Mouse (Mus musculus) midbrain, embryonic 11.5 days (tissue): ENCODE results near the gene Cox6a1. TPM values are rescaled to one million over a fixed set of nuclear protein-coding genes. Genes with fewer than 3 reads are reported as not detected.
"Not testable (repeated sequence)": the region's sequence is repeated elsewhere in the genome, so short reads cannot be mapped to it uniquely, and the experiment has no call there.

Source experiments
- ATAC-seq: fragments of 200-750 bp; cut with Nextera tagmentation; 2 replicates; pipeline ENCODE4 v1.8.0; 2017; ENCODE audit warnings: moderate TSS enrichment, moderate library complexity; ENCODE audit not compliant: low FRiP score
- DNase-seq: peaks from one replicate; pipeline ENCODE4 v3.0.0; 2015; ENCODE audit warnings: low spot score; ENCODE audit errors: missing footprints
- H3K27ac ChIP-seq: fragments of 300-500 bp; sonication (generic); 2 replicates; pipeline ENCODE4 v1.5.1; 2014; ENCODE audit warnings: low read depth, low read length
- H3K27me3 ChIP-seq: fragments of 300-500 bp; sonication (generic); 2 replicates; pipeline ENCODE4 v1.6.1; 2014; ENCODE audit warnings: mild to moderate bottlenecking, low read length, moderate library complexity, mixed read lengths; ENCODE audit not compliant: control insufficient read depth, insufficient read depth
- H3K36me3 ChIP-seq: fragments of 300-500 bp; sonication (generic); 2 replicates; pipeline ENCODE4 v1.6.1; 2014; ENCODE audit warnings: mild to moderate bottlenecking, low read length, moderate library complexity, mixed read lengths; ENCODE audit not compliant: control insufficient read depth, insufficient read depth
- H3K4me1 ChIP-seq: fragments of 300-500 bp; sonication (generic); 2 replicates; pipeline ENCODE4 v1.6.1; 2014; ENCODE audit warnings: low read length; ENCODE audit not compliant: control insufficient read depth, insufficient read depth
- H3K4me2 ChIP-seq: fragments of 300-500 bp; sonication (generic); 2 replicates; pipeline ENCODE4 v1.6.1; 2014; ENCODE audit warnings: mild to moderate bottlenecking, moderate library complexity
- H3K4me3 ChIP-seq: fragments of 300-500 bp; sonication (generic); 2 replicates; pipeline ENCODE4 v1.5.1; 2014; ENCODE audit warnings: low read depth, low read length
- H3K9ac ChIP-seq: fragments of 300-500 bp; sonication (generic); 2 replicates; pipeline ENCODE4 v1.6.1; 2014; ENCODE audit warnings: low read length
- H3K9me3 ChIP-seq: fragments of 300-500 bp; sonication (generic); 2 replicates; pipeline ENCODE4 v1.6.1; 2016; ENCODE audit warnings: low read length; ENCODE audit not compliant: control insufficient read depth
- WGBS: fragments of 180-500 bp; shearing (Covaris S2); extraction: QIAGEN DNeasy Blood & Tissue Kit; methylation state at CpG from one replicate; pipeline ENCODE4 v1.1.7; 2014; 5-methylcytosine and 5-hydroxymethylcytosine counted together
- polyA plus RNA-seq: library from polyadenylated mRNA; unstranded; fragments of >200 nt; fragmentation: Nextera tagmentation; extraction: Ambion mirVana; gene quantifications from 2 replicates; pipeline ENCODE4 v1.2.1, GENCODE M21; 2014

Cox6a1 gene
- polyA plus RNA-seq, 1 experiment from 2014 or later: 840 TPM

GRCm38 (mm10) chr5:115317645-115318328 is 31.0 kb downstream of the Cox6a1 start:
- DNase-seq: peak; percentile 88
- H3K36me3 ChIP-seq: no peaks in the 10 kb centered on the region
- 5% methylated on average over 10 of the region's 10 CpGs for WGBS
- H3K4me3 ChIP-seq: no peak overlapping the region
- H3K4me1 ChIP-seq: peaks cover 20% of the 10 kb centered on the region
- H3K27ac ChIP-seq: peak overlapping the region; percentile 56
- H3K9ac ChIP-seq: no peak overlapping the region
- no peaks in the 10 kb centered on the region for H3K9me3 ChIP-seq
- ATAC-seq: peak; percentile 59; the same call in 1 of the 2 replicates
- H3K27me3 ChIP-seq: no peaks in the 10 kb centered on the region
- H3K4me2 ChIP-seq: no peak overlapping the region

- H3K27ac ChIP-seq: peak overlapping the region; percentile 56
- no peaks in the 10 kb centered on the region for H3K36me3 ChIP-seq
- H3K27me3 ChIP-seq: no peaks in the 10 kb centered on the region
- H3K4me1 ChIP-seq: peaks cover 20% of the 10 kb centered on the region
- H3K9me3 ChIP-seq: no peaks in the 10 kb centered on the region
- no peak overlapping the region; the same call in 1 of the 2 replicates for H3K4me2 ChIP-seq
- no peak overlapping the region for H3K4me3 ChIP-seq
- WGBS: 7% methylated on average over 14 of the region's 14 CpGs
- ATAC-seq (0 out of 2 replicates have a peak, but pooled peaks have one; percentile 44), DNase-seq (peak; percentile 90)
- H3K9ac ChIP-seq: peak overlapping the region; percentile 48
Observed at GRCm38 (mm10) chr5:115316968-115317644, 31.7 kb downstream of the Cox6a1 start.

GRCm38 (mm10) chr5:115313668-115313943 is 35.2 kb downstream of the Cox6a1 start:
- H3K4me1 ChIP-seq: peaks cover 12% of the 10 kb centered on the region
- WGBS: 45% methylated on average over 5 of the region's 5 CpGs

GRCm38 (mm10) chr5:115312816-115313667 is 35.7 kb downstream of the Cox6a1 start:
- WGBS: 89% methylated on average over 10 of the region's 10 CpGs
- H3K36me3 ChIP-seq: no peaks in the 10 kb centered on the region
- H3K9ac ChIP-seq: no peak overlapping the region
- no peaks in the 10 kb centered on the region for H3K27me3 ChIP-seq
- H3K9me3 ChIP-seq: no peaks in the 10 kb centered on the region
- ATAC-seq: no peak
- no peak overlapping the region for H3K4me3 ChIP-seq
- peaks cover 12% of the 10 kb centered on the region for H3K4me1 ChIP-seq
- H3K4me2 ChIP-seq: no peak overlapping the region
- DNase-seq: no peak
- no peak overlapping the region for H3K27ac ChIP-seq

More at GRCm38 (mm10) chr5:115313668-115313943, 35.2 kb downstream of the Cox6a1 start:
- H3K9ac ChIP-seq: 0 out of 2 replicates have a peak overlapping the region, but pooled peaks have one; percentile 20
- no peaks in the 10 kb centered on the region for H3K36me3 ChIP-seq
- no peak overlapping the region for H3K27ac ChIP-seq
- no peak overlapping the region for H3K4me2 ChIP-seq
- H3K4me3 ChIP-seq: no peak overlapping the region
- DNase-seq (no peak), ATAC-seq (no peak)
- no peaks in the 10 kb centered on the region for H3K9me3 ChIP-seq
- H3K27me3 ChIP-seq: no peaks in the 10 kb centered on the region

GRCm38 (mm10) chr5:115312354-115312753 is 36.4 kb downstream of the Cox6a1 start:
- Histone ChIP-seq H3K36me3 (no peaks in the 10 kb centered on the region), H3K4me2 (no peak overlapping the region), H3K27me3 (no peaks in the 10 kb centered on the region), H3K9ac (no peak overlapping the region), H3K4me3 (no peak overlapping the region), H3K27ac (no peak overlapping the region), H3K9me3 (no peaks in the 10 kb centered on the region), H3K4me1 (peaks cover 8% of the 10 kb centered on the region)
- no peak for DNase-seq
- 84% methylated on average over 4 of the region's 4 CpGs for WGBS
- no peak for ATAC-seq

GRCm38 (mm10) chr5:115302190-115302589 is 46.6 kb downstream of the Cox6a1 start:
- not testable (repeated sequence) for H3K4me2 ChIP-seq, DNase-seq, H3K27ac ChIP-seq, H3K4me3 ChIP-seq, H3K9me3 ChIP-seq, H3K36me3 ChIP-seq, H3K9ac ChIP-seq, ATAC-seq, H3K27me3 ChIP-seq
- H3K4me1 ChIP-seq: peaks cover 16% of the 10 kb centered on the region
- 85% methylated on average over 3 of the region's 7 CpGs for WGBS

- ATAC-seq (no peak; the same call in 1 of the 2 replicates), DNase-seq (no peak)
- peak overlapping the region; percentile 87 for H3K4me3 ChIP-seq
- no peaks in the 10 kb centered on the region; the same call in 1 of the 2 replicates for H3K27me3 ChIP-seq
- peaks cover 16% of the 10 kb centered on the region for H3K4me1 ChIP-seq
- peaks cover 8% of the 10 kb centered on the region for H3K36me3 ChIP-seq
- H3K4me2 ChIP-seq: peak overlapping the region; percentile 63
- H3K27ac ChIP-seq: no peak overlapping the region
- peak overlapping the region; percentile 54 for H3K9ac ChIP-seq
- WGBS: 31% methylated on average over 13 of the region's 13 CpGs
- H3K9me3 ChIP-seq: no peaks in the 10 kb centered on the region
Observed at GRCm38 (mm10) chr5:115301615-115302014, 47.2 kb downstream of the Cox6a1 start.

- Histone ChIP-seq H3K27ac (peak within 1 kb of the TSS; percentile 81), H3K36me3 (peaks cover 10% of the 10 kb centered on the region), H3K4me1 (peaks cover 16% of the 10 kb centered on the region), H3K4me3 (peak within 1 kb of the TSS; percentile 87), H3K4me2 (peak within 1 kb of the TSS; percentile 72), H3K9me3 (no peaks in the 10 kb centered on the region), H3K27me3 (no peaks in the 10 kb centered on the region; the same call in 1 of the 2 replicates), H3K9ac (peak within 1 kb of the TSS; percentile 87)
- peak; percentile 100 for DNase-seq
- WGBS: under 1% methylated on average over 64 of the region's 66 CpGs
- ATAC-seq: peak; percentile 98
Observed at GRCm38 (mm10) chr5:115300792-115301614, 47.8 kb downstream of the Cox6a1 start, which contains the start of gene Dynll1. TSS of gene Dynll1 (minus strand) at chr5:115300999.
